Mouse (Mus musculus): Measurements from ENCODE around the gene 2010300C02Rik. TPM values are rescaled to one million over a fixed set of nuclear protein-coding genes. Genes with fewer than 3 reads are reported as not detected.

Gene 2010300C02Rik
- polyA plus RNA-seq, 1 experiment: 14.5 TPM

DNA sequence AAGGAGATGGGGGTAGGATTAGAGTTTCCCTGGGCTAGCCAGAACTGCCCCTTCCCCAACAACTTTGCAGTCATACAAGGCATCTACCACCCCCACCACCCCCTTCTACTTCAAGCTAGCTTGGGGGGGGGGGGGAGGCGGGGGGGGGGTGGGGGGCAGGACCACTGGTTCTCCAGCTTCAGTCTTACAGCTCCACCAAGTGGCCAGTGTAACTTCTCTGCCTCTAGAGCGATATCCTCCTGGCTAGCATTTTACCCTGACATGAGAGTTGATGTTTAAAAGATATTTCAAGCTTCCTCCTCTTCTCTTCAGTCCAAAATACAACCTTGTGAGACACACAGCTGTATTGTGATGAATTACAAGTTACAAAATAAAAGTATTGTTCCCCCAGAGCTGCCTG, 83.7 kb downstream of the 2010300C02Rik start:
- H3K4me1 ChIP-seq (ENCODE audit: control insufficient read depth, insufficient read depth, low read length): no peaks in the 10 kb centered on the region
- DNase-seq: no peak
- TF ChIP-seq CTCF (IDR thresholded peaks at IDR 0.05; ENCODE audit: insufficient read depth, low read length) (no peak), POLR2A (IDR thresholded peaks at IDR 0.05; ENCODE audit: borderline replicate concordance, extremely low read depth, low read depth, low read length) (no peak)
- no peak overlapping the region for H3K4me3 ChIP-seq (replicated peaks; ENCODE audit: extremely low read depth, low read depth, low read length)
- 43% methylated on average over 2 of the region's 2 CpGs for WGBS

DNA sequence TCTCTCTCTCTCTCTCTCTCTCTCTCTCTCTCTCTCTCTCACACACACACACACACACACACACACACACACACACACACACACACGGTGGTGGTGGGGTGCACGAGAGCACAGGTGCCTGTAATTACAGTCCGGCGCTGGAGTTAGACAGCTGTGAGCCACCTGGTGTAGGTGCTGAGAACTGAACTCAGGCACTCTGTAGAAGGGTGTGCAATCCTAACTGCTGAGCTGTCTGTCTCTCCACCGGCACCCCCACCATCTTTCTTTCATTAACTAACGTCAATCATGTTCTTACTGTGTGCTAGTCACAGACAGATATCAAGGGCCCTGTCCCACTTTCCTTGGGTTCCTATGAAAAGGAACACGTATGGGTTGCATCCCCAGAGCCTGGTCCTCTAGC, 84.2 kb downstream of the 2010300C02Rik start:
- WGBS: 63% methylated on average over 7 of the region's 7 CpGs
- TF ChIP-seq CTCF (IDR thresholded peaks at IDR 0.05; ENCODE audit: insufficient read depth, low read length) (no peak), POLR2A (IDR thresholded peaks at IDR 0.05; ENCODE audit: borderline replicate concordance, extremely low read depth, low read depth, low read length) (no peak)

DNA sequence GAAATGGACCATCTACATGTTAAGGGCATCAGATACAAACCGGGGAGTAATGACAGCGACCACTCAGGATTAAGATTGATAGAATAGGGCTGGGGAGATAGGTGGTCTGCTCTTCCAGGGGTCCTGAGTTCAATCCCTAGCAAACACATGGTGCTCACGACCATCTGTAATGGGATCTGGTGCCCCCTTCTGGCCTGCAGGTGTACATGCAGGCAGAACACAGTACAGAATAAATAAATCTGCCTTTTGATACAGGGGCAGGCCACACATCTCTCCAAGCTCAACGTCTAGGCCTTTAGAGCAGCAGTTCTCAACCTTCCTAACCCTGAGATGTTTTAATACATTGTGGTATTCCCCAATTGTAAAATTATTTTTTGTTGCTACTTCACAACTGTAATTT, 85.2 kb downstream of the 2010300C02Rik start:
- WGBS: 15% methylated on average over 4 of the region's 4 CpGs
- DNase-seq: peak; percentile 57
- Histone ChIP-seq H3K4me1 (ENCODE audit: control insufficient read depth, insufficient read depth, low read length) (no peaks in the 10 kb centered on the region), H3K4me3 (replicated peaks; ENCODE audit: extremely low read depth, low read depth, low read length) (no peak overlapping the region)
- TF ChIP-seq CTCF (IDR thresholded peaks at IDR 0.05; ENCODE audit: insufficient read depth, low read length) (peak; percentile 85), POLR2A (IDR thresholded peaks at IDR 0.05; ENCODE audit: borderline replicate concordance, extremely low read depth, low read depth, low read length) (no peak)

More for the DNA sequence above, 84.2 kb downstream of the 2010300C02Rik start:
- Histone ChIP-seq H3K4me1 (ENCODE audit: control insufficient read depth, insufficient read depth, low read length) (no peaks in the 10 kb centered on the region), H3K4me3 (replicated peaks; ENCODE audit: extremely low read depth, low read depth, low read length) (no peak overlapping the region)
- DNase-seq: no peak

DNA sequence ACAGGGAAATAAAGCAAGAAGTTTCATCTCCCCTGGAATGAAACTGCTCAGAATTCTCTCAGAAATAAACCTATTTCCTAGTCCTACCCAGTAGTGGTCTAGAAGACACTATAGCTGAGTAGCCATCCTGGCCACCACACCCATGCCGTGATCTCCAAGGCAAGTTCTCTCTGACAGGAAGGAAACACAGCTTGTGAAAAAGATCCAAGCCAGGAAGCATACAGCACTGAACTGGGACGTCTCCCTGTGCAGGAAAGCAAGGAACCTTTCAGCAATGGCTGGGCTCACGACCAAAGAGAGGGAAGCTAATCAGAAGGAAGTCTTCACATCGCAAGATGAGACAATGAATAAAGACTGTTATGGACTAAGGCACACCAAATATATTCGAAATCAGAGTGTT, 86.4 kb downstream of the 2010300C02Rik start:
- H3K4me1 ChIP-seq (ENCODE audit: control insufficient read depth, insufficient read depth, low read length): no peaks in the 10 kb centered on the region
- 36% methylated on average over 5 of the region's 5 CpGs for WGBS
- no peak overlapping the region for H3K4me3 ChIP-seq (replicated peaks; ENCODE audit: extremely low read depth, low read depth, low read length)
- TF ChIP-seq POLR2A (IDR thresholded peaks at IDR 0.05; ENCODE audit: borderline replicate concordance, extremely low read depth, low read depth, low read length): no peak
- TF ChIP-seq CTCF (IDR thresholded peaks at IDR 0.05; ENCODE audit: insufficient read depth, low read length): no peak
- DNase-seq: no peak

DNA sequence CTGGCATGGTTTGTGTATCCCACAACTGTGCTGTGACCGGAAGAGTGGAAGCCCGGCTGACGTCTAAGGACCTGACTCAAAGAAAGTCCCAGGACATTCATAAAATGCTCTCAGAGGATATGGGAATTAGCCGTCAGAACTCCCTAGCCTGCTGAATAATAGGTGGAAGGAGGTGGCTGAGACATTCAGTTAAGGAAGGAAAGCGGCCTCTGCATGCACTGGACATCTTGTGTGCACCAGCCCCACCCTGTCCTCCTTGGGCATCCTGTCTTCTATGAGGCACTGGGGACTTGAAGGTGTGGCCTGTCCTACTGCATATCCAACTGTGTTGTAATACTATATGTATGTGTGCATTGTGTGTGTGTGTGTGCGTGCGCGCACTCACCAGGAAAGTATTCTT, 87.5 kb downstream of the 2010300C02Rik start:
- no peak for DNase-seq
- Histone ChIP-seq H3K4me1 (ENCODE audit: control insufficient read depth, insufficient read depth, low read length) (no peaks in the 10 kb centered on the region), H3K4me3 (replicated peaks; ENCODE audit: extremely low read depth, low read depth, low read length) (no peak overlapping the region)
- WGBS: 74% methylated on average over 8 of the region's 8 CpGs
- TF ChIP-seq POLR2A (IDR thresholded peaks at IDR 0.05; ENCODE audit: borderline replicate concordance, extremely low read depth, low read depth, low read length): no peak
- TF ChIP-seq CTCF (IDR thresholded peaks at IDR 0.05; ENCODE audit: insufficient read depth, low read length): no peak

DNA sequence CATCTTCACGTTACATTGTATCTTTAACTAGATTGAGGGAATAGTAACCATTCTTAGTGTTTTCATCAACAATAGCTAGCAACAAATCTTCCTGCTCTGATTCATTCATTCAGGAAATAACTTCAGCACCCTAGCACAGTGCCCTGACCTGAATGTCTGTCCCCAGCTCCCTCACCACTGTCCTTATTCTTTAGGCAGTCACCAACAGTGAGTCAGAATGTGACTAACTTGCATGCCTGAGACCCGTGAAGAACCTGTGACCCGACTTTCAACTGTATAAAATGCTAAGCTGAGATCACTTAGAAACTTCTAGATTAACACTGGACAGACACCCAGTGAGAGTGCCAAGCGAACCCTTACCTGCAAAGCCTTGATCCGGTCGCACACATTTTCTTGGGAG, 88.4 kb downstream of the 2010300C02Rik start:
- 82% methylated on average over 6 of the region's 6 CpGs for WGBS
- Histone ChIP-seq H3K4me3 (replicated peaks; ENCODE audit: extremely low read depth, low read depth, low read length) (no peak overlapping the region), H3K4me1 (ENCODE audit: control insufficient read depth, insufficient read depth, low read length) (no peaks in the 10 kb centered on the region)
- TF ChIP-seq CTCF (IDR thresholded peaks at IDR 0.05; ENCODE audit: insufficient read depth, low read length) (no peak), POLR2A (IDR thresholded peaks at IDR 0.05; ENCODE audit: borderline replicate concordance, extremely low read depth, low read depth, low read length) (no peak)
- DNase-seq: no peak

DNA sequence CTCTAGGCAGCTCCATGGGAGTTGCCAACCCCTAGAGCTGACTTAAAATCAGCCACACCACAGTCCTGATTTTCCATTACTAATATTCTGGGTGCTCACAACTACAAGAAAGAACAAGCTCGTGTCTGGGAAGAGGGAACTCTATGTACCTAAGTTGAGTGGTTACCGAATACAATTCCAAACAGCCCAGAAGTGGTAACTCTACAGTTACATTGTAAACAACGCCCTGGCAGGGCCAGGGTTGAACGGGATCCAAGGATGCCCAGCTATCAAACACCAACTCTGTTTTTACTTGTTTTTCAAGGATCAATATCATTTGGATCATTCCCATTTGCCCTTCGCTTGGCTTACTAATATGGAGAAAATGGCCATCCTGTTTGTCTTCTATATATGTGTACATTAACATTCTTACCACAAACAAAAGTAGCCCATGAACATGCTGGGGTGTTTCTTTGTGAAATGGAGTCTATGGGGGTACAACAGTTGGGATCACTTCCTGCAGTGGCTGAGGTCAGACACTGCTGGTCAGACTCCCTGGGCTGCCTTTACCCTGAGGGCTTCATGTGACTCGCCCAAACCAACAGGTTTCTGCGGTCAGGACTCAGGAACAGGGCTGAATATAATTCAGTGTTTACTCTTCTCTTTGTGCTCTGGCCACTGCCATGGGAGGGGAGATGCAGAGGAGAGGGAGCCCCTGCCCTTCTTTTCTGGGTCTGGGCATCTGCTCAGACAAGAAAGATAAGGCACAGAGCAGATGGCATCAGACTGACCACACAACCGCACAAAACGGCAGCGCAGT, 89.3 kb downstream of the 2010300C02Rik start:
- no peak overlapping the region for H3K4me3 ChIP-seq (replicated peaks; ENCODE audit: extremely low read depth, low read depth, low read length)
- DNase-seq: peak; percentile 17
- WGBS: 64% methylated on average over 10 of the region's 10 CpGs
- TF ChIP-seq POLR2A (IDR thresholded peaks at IDR 0.05; ENCODE audit: borderline replicate concordance, extremely low read depth, low read depth, low read length) (no peak), CTCF (IDR thresholded peaks at IDR 0.05; ENCODE audit: insufficient read depth, low read length) (no peak)
- H3K4me1 ChIP-seq (ENCODE audit: control insufficient read depth, insufficient read depth, low read length): no peaks in the 10 kb centered on the region

DNA sequence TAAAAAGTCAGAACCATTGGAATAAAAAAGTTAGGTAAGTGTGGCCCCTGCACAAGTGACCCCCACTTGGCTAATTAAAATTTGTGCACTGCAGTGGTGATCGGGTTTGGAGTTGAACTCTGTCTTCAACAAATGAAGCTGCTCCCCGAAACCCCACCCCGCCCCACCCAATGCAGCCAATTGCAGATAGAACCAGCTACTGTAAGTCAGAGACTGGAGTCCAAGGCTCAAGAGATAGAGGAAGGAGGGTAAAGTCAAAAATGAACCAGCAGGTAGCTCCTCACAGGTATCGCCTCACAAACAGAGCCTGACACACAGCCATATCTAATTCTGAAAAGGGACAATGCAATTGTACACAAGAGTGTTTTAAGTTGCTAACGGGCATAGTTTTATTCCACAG, 90.0 kb downstream of the 2010300C02Rik start:
- no peak for DNase-seq
- WGBS: 90% methylated on average over 5 of the region's 5 CpGs
- no peaks in the 10 kb centered on the region for H3K4me1 ChIP-seq (ENCODE audit: control insufficient read depth, insufficient read depth, low read length)
- H3K4me3 ChIP-seq (replicated peaks; ENCODE audit: extremely low read depth, low read depth, low read length): no peak overlapping the region
- no peak for TF ChIP-seq POLR2A (IDR thresholded peaks at IDR 0.05; ENCODE audit: borderline replicate concordance, extremely low read depth, low read depth, low read length)
- no peak for TF ChIP-seq CTCF (IDR thresholded peaks at IDR 0.05; ENCODE audit: insufficient read depth, low read length)

DNA sequence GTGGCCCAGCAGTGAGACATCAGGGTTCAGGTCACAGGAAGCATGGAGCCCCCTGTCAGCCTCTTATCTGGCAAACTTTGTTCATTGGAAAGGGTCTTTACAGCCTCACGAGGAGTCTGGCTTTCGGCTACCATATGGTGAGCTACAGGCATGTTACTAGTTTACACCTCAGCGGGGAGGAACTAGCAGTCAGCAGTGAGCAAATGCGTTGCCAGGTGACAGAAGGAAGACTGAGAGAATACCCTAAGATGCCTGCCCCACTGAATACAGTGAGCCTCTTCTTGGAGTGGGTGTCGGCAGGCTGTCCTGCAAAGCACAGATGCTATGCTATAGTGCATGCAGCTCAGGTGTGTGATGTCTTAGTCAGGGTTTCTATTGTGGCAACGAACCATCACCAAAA, 91.1 kb downstream of the 2010300C02Rik start:
- TF ChIP-seq CTCF (IDR thresholded peaks at IDR 0.05; ENCODE audit: insufficient read depth, low read length) (no peak), POLR2A (IDR thresholded peaks at IDR 0.05; ENCODE audit: borderline replicate concordance, extremely low read depth, low read depth, low read length) (no peak)
- H3K4me1 ChIP-seq (ENCODE audit: control insufficient read depth, insufficient read depth, low read length): no peaks in the 10 kb centered on the region
- H3K4me3 ChIP-seq (replicated peaks; ENCODE audit: extremely low read depth, low read depth, low read length): no peak overlapping the region
- DNase-seq: no peak
- 63% methylated on average over 6 of the region's 6 CpGs for WGBS

DNA sequence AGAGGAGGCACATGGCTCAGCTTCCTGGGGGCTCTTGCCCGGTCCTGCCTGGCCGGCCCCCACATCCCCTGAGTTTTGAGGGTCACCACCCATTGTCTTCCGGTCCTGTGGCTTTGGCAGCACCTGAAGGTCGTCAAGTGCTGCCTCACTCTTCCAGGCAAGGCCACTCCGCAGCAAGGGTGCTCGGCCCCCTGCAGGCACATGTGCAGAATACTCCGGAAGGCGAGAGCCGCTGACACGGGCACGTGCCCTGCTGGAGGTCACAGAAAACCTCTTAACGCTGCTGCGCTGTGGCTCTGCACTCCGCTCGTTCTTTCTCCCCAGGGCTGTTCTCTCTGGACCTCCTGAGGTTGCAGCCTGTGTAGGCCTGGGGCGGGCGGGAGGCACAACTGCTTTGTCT, 95.7 kb downstream of the 2010300C02Rik start:
- Histone ChIP-seq H3K4me3 (replicated peaks; ENCODE audit: extremely low read depth, low read depth, low read length) (no peak overlapping the region), H3K4me1 (ENCODE audit: control insufficient read depth, insufficient read depth, low read length) (no peaks in the 10 kb centered on the region)
- no peak for TF ChIP-seq CTCF (IDR thresholded peaks at IDR 0.05; ENCODE audit: insufficient read depth, low read length)
- TF ChIP-seq POLR2A (IDR thresholded peaks at IDR 0.05; ENCODE audit: borderline replicate concordance, extremely low read depth, low read depth, low read length): no peak
- WGBS: 85% methylated on average over 17 of the region's 17 CpGs
- no peak for DNase-seq

Data from lung, adult 2 months (tissue).